In the genomic region with DNA sequence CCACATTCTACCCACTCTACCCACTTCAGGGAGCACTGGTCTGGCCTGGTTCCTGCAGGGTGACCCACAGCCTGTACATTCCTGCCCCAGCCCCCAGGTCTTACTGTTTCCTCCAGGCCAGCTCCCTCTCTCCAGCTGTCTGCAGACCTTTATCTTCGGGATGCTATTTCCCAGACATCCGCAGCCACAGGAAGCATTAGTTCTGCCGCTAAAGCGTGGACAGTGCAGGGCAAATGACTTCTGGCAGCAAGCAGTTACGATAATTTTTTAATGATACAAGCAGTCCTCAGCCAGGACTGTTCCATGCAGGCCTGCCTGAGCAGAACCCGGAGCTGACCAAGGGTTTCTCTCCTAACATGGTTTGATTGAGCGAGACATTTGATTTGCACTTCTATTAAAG, we compare ENCODE assay signal across 20 mouse cellular contexts. TPM values are rescaled to one million over a fixed set of nuclear protein-coding genes. Genes with fewer than 3 reads are reported as not detected.
DNase-seq lines count a peak whose midpoint lies in the region; ATAC-seq and TF ChIP-seq lines count a peak whose summit lies in the region.
"Had no signal": no experiment of that assay in that cellular context is flagged by ENCODE, and none has a peak within 500 bp of the region (broad histone marks: within the 10 kb centered on the region; RNA-seq: fewer than 3 reads in every experiment).

No protein-coding gene starts in this region.

- peak; percentile 44 for ATAC-seq in heart, postnatal 0 days (ENCODE audit: insufficient read depth, low read depth)
- no peak for ATAC-seq in midbrain, embryonic 11.5 days (ENCODE audit: low FRiP score)
- peak; percentile 15; the same call in 1 of the 2 replicates for ATAC-seq in stomach, postnatal 0 days (ENCODE audit: low FRiP score, low TSS enrichment)
- ATAC-seq: forebrain, embryonic 14.5 days had no signal

- no peak overlapping the region for H3K9ac ChIP-seq in heart, postnatal 0 days (replicated peaks; ENCODE audit: low read depth, low read length)
- no peak overlapping the region for H3K9ac ChIP-seq in midbrain, embryonic 11.5 days (ENCODE audit: low read length)
- H3K9ac ChIP-seq in stomach, postnatal 0 days (ENCODE audit: low read length): no peak overlapping the region
- H3K9ac ChIP-seq: hindbrain, embryonic 14.5 days; limb, embryonic 12.5 days; neural tube, embryonic 15.5 days had no signal

- DNase-seq in adrenal gland, postnatal 14 days: peak; percentile 16
- DNase-seq in adrenal gland, postnatal 10 days: no peak
- DNase-seq in heart, postnatal 0 days (ENCODE audit: low spot score): no peak
- DNase-seq in heart, adult 18-20 months: no peak
- peak; percentile 10 for DNase-seq in midbrain, embryonic 11.5 days (ENCODE audit: low spot score, missing footprints)
- DNase-seq in midbrain, embryonic 10.5 days (ENCODE audit: low spot score): no peak
- no peak for DNase-seq in stomach, postnatal 0 days (ENCODE audit: low spot score)
- DNase-seq in frontal cortex, postnatal 10 days (ENCODE audit: low spot score in 2 of 2): no peak
- DNase-seq: cerebellum, adult 18-20 months; cerebellum, postnatal 36 days; kidney, adult 18-20 months; kidney, postnatal 25 days; lung, postnatal 36 days; right cerebral cortex, postnatal 4 days had no signal

- TF ChIP-seq EP300 in heart, postnatal 0 days (IDR thresholded peaks at IDR 0.05; ENCODE audit: low read depth): no peak
- no peak for TF ChIP-seq EP300 in stomach, postnatal 0 days (optimal IDR thresholded peaks at IDR 0.05)

- no peak for TF ChIP-seq CTCF in heart, postnatal 0 days (IDR thresholded peaks at IDR 0.05; ENCODE audit: low read depth)
- TF ChIP-seq CTCF in stomach, postnatal 0 days (IDR thresholded peaks at IDR 0.05; ENCODE audit: low read depth): no peak

- H3K4me3 ChIP-seq in heart, postnatal 0 days (ENCODE audit: low read depth, low read length): no peak overlapping the region
- H3K4me3 ChIP-seq in midbrain, embryonic 11.5 days (ENCODE audit: low read depth, low read length): no peak overlapping the region
- no peak overlapping the region for H3K4me3 ChIP-seq in midbrain, embryonic 10.5 days
- H3K4me3 ChIP-seq in stomach, postnatal 0 days (ENCODE audit: low read depth, low read length): no peak overlapping the region
- H3K4me3 ChIP-seq: erythroblast, embryonic 14.5 days; limb, embryonic 12.5 days; myocyte; neural tube, embryonic 15.5 days had no signal

- 0 out of 2 replicates have a peak, but pooled peaks cover 5% of the 10 kb centered on the region for H3K27me3 ChIP-seq in heart, postnatal 0 days (ENCODE audit: control insufficient read depth, insufficient read depth, low read length)
- H3K27me3 ChIP-seq in midbrain, embryonic 11.5 days (ENCODE audit: control insufficient read depth, insufficient read depth, low read length): no peaks in the 10 kb centered on the region
- H3K27me3 ChIP-seq in midbrain, embryonic 10.5 days (ENCODE audit: low read depth, poor library complexity, severe bottlenecking): no peaks in the 10 kb centered on the region
- H3K27me3 ChIP-seq in stomach, postnatal 0 days (ENCODE audit: control insufficient read depth, insufficient read depth, low read length): no peaks in the 10 kb centered on the region
- H3K27me3 ChIP-seq: limb, embryonic 12.5 days; neural tube, embryonic 15.5 days had no signal

- no peak overlapping the region for H3K27ac ChIP-seq in heart, postnatal 0 days (ENCODE audit: low read depth)
- H3K27ac ChIP-seq in midbrain, embryonic 11.5 days (ENCODE audit: low read depth, low read length): no peak overlapping the region
- no peak overlapping the region for H3K27ac ChIP-seq in midbrain, embryonic 10.5 days (replicated peaks)
- H3K27ac ChIP-seq in stomach, postnatal 0 days (replicated peaks): no peak overlapping the region
- H3K27ac ChIP-seq: hindbrain, embryonic 14.5 days; limb, embryonic 12.5 days; neural tube, embryonic 15.5 days had no signal

- no peaks in the 10 kb centered on the region for H3K9me3 ChIP-seq in heart, postnatal 0 days (replicated peaks; ENCODE audit: control insufficient read depth, low read length)
- no peaks in the 10 kb centered on the region for H3K9me3 ChIP-seq in midbrain, embryonic 11.5 days (ENCODE audit: control insufficient read depth, low read length)
- H3K9me3 ChIP-seq in midbrain, embryonic 10.5 days (replicated peaks): no peaks in the 10 kb centered on the region
- H3K9me3 ChIP-seq in stomach, postnatal 0 days (ENCODE audit: control insufficient read depth, low read length): no peaks in the 10 kb centered on the region
- H3K9me3 ChIP-seq: limb, embryonic 12.5 days; neural tube, embryonic 15.5 days had no signal

- H3K36me3 ChIP-seq in heart, postnatal 0 days (replicated peaks; ENCODE audit: control insufficient read depth, insufficient read depth, low read length): no peaks in the 10 kb centered on the region
- no peaks in the 10 kb centered on the region for H3K36me3 ChIP-seq in midbrain, embryonic 11.5 days (ENCODE audit: control insufficient read depth, insufficient read depth, low read length)
- no peaks in the 10 kb centered on the region for H3K36me3 ChIP-seq in midbrain, embryonic 10.5 days
- H3K36me3 ChIP-seq in stomach, postnatal 0 days (ENCODE audit: control insufficient read depth, insufficient read depth, low read length): no peaks in the 10 kb centered on the region
- H3K36me3 ChIP-seq: limb, embryonic 12.5 days; neural tube, embryonic 15.5 days had no signal

- H3K4me2 ChIP-seq in heart, postnatal 0 days (ENCODE audit: low read depth, low read length): no peak overlapping the region
- no peak overlapping the region for H3K4me2 ChIP-seq in midbrain, embryonic 11.5 days
- H3K4me2 ChIP-seq in stomach, postnatal 0 days (replicated peaks; ENCODE audit: low read depth): no peak overlapping the region
- H3K4me2 ChIP-seq: hindbrain, embryonic 14.5 days; limb, embryonic 12.5 days; neural tube, embryonic 15.5 days had no signal

- no peaks in the 10 kb centered on the region for H3K4me1 ChIP-seq in heart, postnatal 0 days (ENCODE audit: control insufficient read depth, insufficient read depth)
- H3K4me1 ChIP-seq in midbrain, embryonic 11.5 days (ENCODE audit: control insufficient read depth, insufficient read depth, low read length): no peaks in the 10 kb centered on the region
- H3K4me1 ChIP-seq in midbrain, embryonic 10.5 days: peaks cover 3% of the 10 kb centered on the region; the same call in 1 of the 2 replicates
- no peaks in the 10 kb centered on the region for H3K4me1 ChIP-seq in stomach, postnatal 0 days (replicated peaks; ENCODE audit: control insufficient read depth, insufficient read depth)
- H3K4me1 ChIP-seq: limb, embryonic 12.5 days; neural tube, embryonic 15.5 days had no signal

- 18% methylated on average over 7 of the region's 7 CpGs for WGBS in heart, postnatal 0 days
- WGBS in midbrain, embryonic 11.5 days: 88% methylated on average over 7 of the region's 7 CpGs
- WGBS in midbrain, embryonic 10.5 days: 92% methylated on average over 7 of the region's 7 CpGs
- WGBS in stomach, postnatal 0 days: 59% methylated on average over 7 of the region's 7 CpGs

RNA-seq across cellular contexts. Expression of a gene that starts 49.5 kb away (rescaled TPM):
- 13.9 and 15.0 TPM in 2 replicates for total RNA-seq in adrenal gland, postnatal 14 days (2021)
- total RNA-seq in adrenal gland, postnatal 10 days (2021): 10 to 100 TPM; 12.9 to 18.4 TPM
- 0.27 and 0.31 TPM in 2 replicates for total RNA-seq in heart, postnatal 0 days (2014; rRNA removed; ENCODE audit: low replicate concordance)
- 0.44 and 0.98 TPM in 2 replicates for polyA plus RNA-seq in heart, postnatal 0 days (2015; fragmentation: Nextera tagmentation; extraction: Ambion mirVana)
- 10 to 100 TPM in 1 of 2 experiments, 1 to 10 TPM in 1; 6.2 to 15.2 TPM for total RNA-seq in heart, adult 18-20 months (2021)
- polyA plus RNA-seq in midbrain, embryonic 11.5 days (2014; fragmentation: Nextera tagmentation; extraction: Ambion mirVana): 3.0 TPM in 2 replicates
- polyA plus RNA-seq in midbrain, embryonic 10.5 days (2016; fragmentation: Nextera tagmentation; extraction: Ambion mirVana): 3.6 and 3.8 TPM in 2 replicates
- polyA plus RNA-seq in stomach, postnatal 0 days (2015; fragmentation: Nextera tagmentation; extraction: Ambion mirVana): 2.4 and 2.5 TPM in 2 replicates
- polyA plus RNA-seq: erythroblast, embryonic 14.5 days; myocyte had no signal

Comparison
In these comparisons a context has a peak if more than half of its experiments do, and no peak if none do; other contexts are left out.
1. DNase-seq: peak in adrenal gland, postnatal 14 days (single experiment) and midbrain, embryonic 11.5 days (single experiment); none in adrenal gland, postnatal 10 days (single experiment), heart, postnatal 0 days (single experiment), heart, adult 18-20 months (0 of 2), midbrain, embryonic 10.5 days (single experiment), stomach, postnatal 0 days (single experiment) and frontal cortex, postnatal 10 days (0 of 2).